Mouse (Mus musculus) ES-E14 (cell line): ENCODE data around the gene Gm28308.

Experiments used
- CHD2 ChIP-seq: IDR thresholded peaks from 2 replicates; pipeline ENCODE4 v1.6.1; 2014; ENCODE audit warnings: mild to moderate bottlenecking, low read depth, low read length, inconsistent platforms
- HCFC1 ChIP-seq: IDR thresholded peaks from 2 replicates; pipeline ENCODE4 v1.6.1; 2012; ENCODE audit warnings: low read length, inconsistent platforms, borderline replicate concordance; ENCODE audit not compliant: insufficient read depth
- MAFK ChIP-seq: IDR thresholded peaks from 2 replicates; pipeline ENCODE4 v1.6.1; 2014; ENCODE audit warnings: mild to moderate bottlenecking, low read depth, low read length, inconsistent platforms; ENCODE audit not compliant: insufficient read depth
- ZC3H11A ChIP-seq: IDR thresholded peaks from 2 replicates; pipeline ENCODE4 v1.6.1; 2012; ENCODE audit warnings: low read depth, mild to moderate bottlenecking, inconsistent platforms, low read length, borderline replicate concordance
- ZNF384 ChIP-seq: IDR thresholded peaks from 2 replicates; pipeline ENCODE4 v1.6.1; 2012; ENCODE audit warnings: low read depth, low read length, inconsistent platforms

DNA sequence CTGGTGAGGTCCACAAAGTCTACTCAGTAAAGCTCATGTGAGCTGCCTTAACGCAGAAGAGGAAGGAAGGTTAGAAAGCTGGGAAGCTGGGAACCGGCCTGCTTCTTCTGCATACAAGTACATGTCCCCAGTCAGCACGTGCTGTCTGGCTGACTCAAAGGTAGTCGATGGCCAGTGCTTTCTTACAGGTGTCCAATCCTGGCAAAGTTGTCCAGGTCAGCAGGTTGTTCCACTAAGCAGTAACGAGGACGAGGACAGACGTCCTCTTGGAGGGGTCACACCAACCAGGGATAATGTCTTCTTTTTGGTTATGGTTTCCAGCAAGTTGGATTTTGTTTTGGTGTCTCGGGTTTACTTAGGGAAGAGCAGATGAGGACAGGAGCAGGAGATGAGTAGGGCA lies 23.2 kb downstream of the Gm28308 start:
- TF ChIP-seq MAFK (no peak), ZC3H11A (no peak), HCFC1 (no peak), ZNF384 (no peak), CHD2 (no peak)
